Mouse (Mus musculus): ENCODE data around the gene Gale. TPM values are rescaled to one million over a fixed set of nuclear protein-coding genes. Genes with fewer than 3 reads are reported as not detected.
"Not testable (repeated sequence)": the region's sequence is repeated elsewhere in the genome, so short reads cannot be mapped to it uniquely, and the experiment has no call there.

Gale gene
- polyA plus RNA-seq, 1 experiment from 2014 or later: 23.1 TPM

GRCm38 (mm10) chr4:135934708-135935500, 28.6 kb upstream of the Gale start:
- Histone ChIP-seq H3K27me3 (ENCODE audit: control insufficient read depth, insufficient read depth, low read length) (no peaks in the 10 kb centered on the region), H3K9ac (replicated peaks; ENCODE audit: low read length) (no peak overlapping the region), H3K36me3 (replicated peaks; ENCODE audit: control insufficient read depth, insufficient read depth, low read depth, low read length) (no peaks in the 10 kb centered on the region), H3K9me3 (replicated peaks; ENCODE audit: control insufficient read depth, low read length) (no peaks in the 10 kb centered on the region), H3K4me1 (ENCODE audit: control insufficient read depth, insufficient read depth, low read length) (no peaks in the 10 kb centered on the region), H3K4me3 (ENCODE audit: low read depth, low read length) (no peak overlapping the region), H3K27ac (replicated peaks; ENCODE audit: low read depth, low read length) (no peak overlapping the region), H3K4me2 (ENCODE audit: low read depth, low read length) (no peak overlapping the region)
- ATAC-seq (replicated peaks; ENCODE audit: insufficient number of reproducible peaks, low FRiP score, low TSS enrichment, low read depth) (0 out of 2 replicates have a peak, but pooled peaks have one; percentile 39), DNase-seq (ENCODE audit: low spot score) (no peak)
- WGBS: 40% methylated on average over 12 of the region's 12 CpGs

GRCm38 (mm10) chr4:135935502-135935901, 28.0 kb upstream of the Gale start:
- H3K27me3 ChIP-seq (ENCODE audit: control insufficient read depth, insufficient read depth, low read length): no peaks in the 10 kb centered on the region
- WGBS: 47% methylated on average over 5 of the region's 5 CpGs
- H3K4me3 ChIP-seq (ENCODE audit: low read depth, low read length): no peak overlapping the region
- no peak overlapping the region for H3K9ac ChIP-seq (replicated peaks; ENCODE audit: low read length)
- no peak overlapping the region for H3K27ac ChIP-seq (replicated peaks; ENCODE audit: low read depth, low read length)
- no peak for DNase-seq (ENCODE audit: low spot score)
- no peaks in the 10 kb centered on the region for H3K4me1 ChIP-seq (ENCODE audit: control insufficient read depth, insufficient read depth, low read length)
- H3K9me3 ChIP-seq (replicated peaks; ENCODE audit: control insufficient read depth, low read length): no peaks in the 10 kb centered on the region
- H3K36me3 ChIP-seq (replicated peaks; ENCODE audit: control insufficient read depth, insufficient read depth, low read depth, low read length): no peaks in the 10 kb centered on the region
- ATAC-seq (replicated peaks; ENCODE audit: insufficient number of reproducible peaks, low FRiP score, low TSS enrichment, low read depth): no peak
- no peak overlapping the region for H3K4me2 ChIP-seq (ENCODE audit: low read depth, low read length)

GRCm38 (mm10) chr4:135938858-135939257, 24.7 kb upstream of the Gale start:
- no peaks in the 10 kb centered on the region for H3K4me1 ChIP-seq (ENCODE audit: control insufficient read depth, insufficient read depth, low read length)
- no peak overlapping the region for H3K4me3 ChIP-seq (ENCODE audit: low read depth, low read length)
- no peaks in the 10 kb centered on the region for H3K36me3 ChIP-seq (replicated peaks; ENCODE audit: control insufficient read depth, insufficient read depth, low read depth, low read length)
- ATAC-seq (replicated peaks; ENCODE audit: insufficient number of reproducible peaks, low FRiP score, low TSS enrichment, low read depth) (no peak), DNase-seq (ENCODE audit: low spot score) (no peak)
- no peaks in the 10 kb centered on the region for H3K9me3 ChIP-seq (replicated peaks; ENCODE audit: control insufficient read depth, low read length)
- no peak overlapping the region for H3K9ac ChIP-seq (replicated peaks; ENCODE audit: low read length)
- no peaks in the 10 kb centered on the region for H3K27me3 ChIP-seq (ENCODE audit: control insufficient read depth, insufficient read depth, low read length)
- WGBS: 86% methylated on average over 7 of the region's 7 CpGs
- H3K27ac ChIP-seq (replicated peaks; ENCODE audit: low read depth, low read length): no peak overlapping the region
- H3K4me2 ChIP-seq (ENCODE audit: low read depth, low read length): no peak overlapping the region

- not testable (repeated sequence) for H3K9ac ChIP-seq (replicated peaks; ENCODE audit: low read length); H3K36me3 ChIP-seq (replicated peaks; ENCODE audit: control insufficient read depth, insufficient read depth, low read depth, low read length); H3K27ac ChIP-seq (replicated peaks; ENCODE audit: low read depth, low read length); H3K9me3 ChIP-seq (replicated peaks; ENCODE audit: control insufficient read depth, low read length); DNase-seq (ENCODE audit: low spot score); H3K27me3 ChIP-seq (ENCODE audit: control insufficient read depth, insufficient read depth, low read length); ATAC-seq (replicated peaks; ENCODE audit: insufficient number of reproducible peaks, low FRiP score, low TSS enrichment, low read depth); H3K4me2 ChIP-seq (ENCODE audit: low read depth, low read length); H3K4me3 ChIP-seq (ENCODE audit: low read depth, low read length); H3K4me1 ChIP-seq (ENCODE audit: control insufficient read depth, insufficient read depth, low read length)
- 84% methylated on average over 8 of the region's 8 CpGs for WGBS
Measured at GRCm38 (mm10) chr4:135941026-135941425, 22.5 kb upstream of the Gale start.

- no peaks in the 10 kb centered on the region for H3K36me3 ChIP-seq (replicated peaks; ENCODE audit: control insufficient read depth, insufficient read depth, low read depth, low read length)
- H3K4me3 ChIP-seq (ENCODE audit: low read depth, low read length): no peak overlapping the region
- no peak overlapping the region for H3K9ac ChIP-seq (replicated peaks; ENCODE audit: low read length)
- no peak overlapping the region for H3K4me2 ChIP-seq (ENCODE audit: low read depth, low read length)
- H3K27me3 ChIP-seq (ENCODE audit: control insufficient read depth, insufficient read depth, low read length): no peaks in the 10 kb centered on the region
- no peaks in the 10 kb centered on the region for H3K9me3 ChIP-seq (replicated peaks; ENCODE audit: control insufficient read depth, low read length)
- ATAC-seq (replicated peaks; ENCODE audit: insufficient number of reproducible peaks, low FRiP score, low TSS enrichment, low read depth): no peak
- H3K27ac ChIP-seq (replicated peaks; ENCODE audit: low read depth, low read length): no peak overlapping the region
- WGBS: 88% methylated on average over 6 of the region's 6 CpGs
- DNase-seq (ENCODE audit: low spot score): no peak
- no peaks in the 10 kb centered on the region for H3K4me1 ChIP-seq (ENCODE audit: control insufficient read depth, insufficient read depth, low read length)
Measured at GRCm38 (mm10) chr4:135942193-135942592, 21.3 kb upstream of the Gale start.

GRCm38 (mm10) chr4:135943389-135943788, 20.1 kb upstream of the Gale start:
- Histone ChIP-seq H3K9ac (replicated peaks; ENCODE audit: low read length) (no peak overlapping the region), H3K27me3 (ENCODE audit: control insufficient read depth, insufficient read depth, low read length) (no peaks in the 10 kb centered on the region), H3K4me2 (ENCODE audit: low read depth, low read length) (no peak overlapping the region), H3K9me3 (replicated peaks; ENCODE audit: control insufficient read depth, low read length) (no peaks in the 10 kb centered on the region), H3K4me1 (ENCODE audit: control insufficient read depth, insufficient read depth, low read length) (no peaks in the 10 kb centered on the region), H3K36me3 (replicated peaks; ENCODE audit: control insufficient read depth, insufficient read depth, low read depth, low read length) (no peaks in the 10 kb centered on the region), H3K4me3 (ENCODE audit: low read depth, low read length) (no peak overlapping the region), H3K27ac (replicated peaks; ENCODE audit: low read depth, low read length) (no peak overlapping the region)
- 65% methylated on average over 4 of the region's 4 CpGs for WGBS
- DNase-seq (ENCODE audit: low spot score) (no peak), ATAC-seq (replicated peaks; ENCODE audit: insufficient number of reproducible peaks, low FRiP score, low TSS enrichment, low read depth) (no peak)

- peak overlapping the region; percentile 85 for H3K4me2 ChIP-seq (ENCODE audit: low read depth, low read length)
Measured at GRCm38 (mm10) chr4:135945706-135946105, 17.8 kb upstream of the Gale start.

GRCm38 (mm10) chr4:135946278-135946658, 17.3 kb upstream of the Gale start, which contains the start of gene Hmgcl:
Gene Hmgcl, plus strand, starts transcription at chr4:135946448.
- Histone ChIP-seq H3K27ac (replicated peaks; ENCODE audit: low read depth, low read length) (no peak within 1 kb of the TSS), H3K4me1 (ENCODE audit: control insufficient read depth, insufficient read depth, low read length) (no peaks in the 10 kb centered on the region), H3K4me3 (ENCODE audit: low read depth, low read length) (peak within 1 kb of the TSS; percentile 77), H3K4me2 (ENCODE audit: low read depth, low read length) (peak within 1 kb of the TSS; percentile 85), H3K36me3 (replicated peaks; ENCODE audit: control insufficient read depth, insufficient read depth, low read depth, low read length) (no peaks in the 10 kb centered on the region), H3K9me3 (replicated peaks; ENCODE audit: control insufficient read depth, low read length) (no peaks in the 10 kb centered on the region), H3K9ac (replicated peaks; ENCODE audit: low read length) (peak within 1 kb of the TSS; percentile 71), H3K27me3 (ENCODE audit: control insufficient read depth, insufficient read depth, low read length) (no peaks in the 10 kb centered on the region)
- WGBS: under 1% methylated on average over 23 of the region's 23 CpGs
- DNase-seq (ENCODE audit: low spot score) (peak; percentile 96), ATAC-seq (replicated peaks; ENCODE audit: insufficient number of reproducible peaks, low FRiP score, low TSS enrichment, low read depth) (peak; percentile 75)

More at GRCm38 (mm10) chr4:135945706-135946105, 17.8 kb upstream of the Gale start:
- 0 out of 2 replicates have a peak, but pooled peaks have one; percentile 15 for ATAC-seq (replicated peaks; ENCODE audit: insufficient number of reproducible peaks, low FRiP score, low TSS enrichment, low read depth)
- Histone ChIP-seq H3K36me3 (replicated peaks; ENCODE audit: control insufficient read depth, insufficient read depth, low read depth, low read length) (no peaks in the 10 kb centered on the region), H3K4me1 (ENCODE audit: control insufficient read depth, insufficient read depth, low read length) (no peaks in the 10 kb centered on the region), H3K27me3 (ENCODE audit: control insufficient read depth, insufficient read depth, low read length) (no peaks in the 10 kb centered on the region), H3K27ac (replicated peaks; ENCODE audit: low read depth, low read length) (no peak overlapping the region), H3K9ac (replicated peaks; ENCODE audit: low read length) (peak overlapping the region; percentile 39; the same call in 1 of the 2 replicates), H3K9me3 (replicated peaks; ENCODE audit: control insufficient read depth, low read length) (no peaks in the 10 kb centered on the region), H3K4me3 (ENCODE audit: low read depth, low read length) (no peak overlapping the region)
- 78% methylated on average over 10 of the region's 10 CpGs for WGBS
- no peak for DNase-seq (ENCODE audit: low spot score)
